Mouse (Mus musculus) hindbrain, embryonic 12.5 days (tissue): ENCODE measurements around the gene Aldh1a3. TPM values are rescaled to one million over a fixed set of nuclear protein-coding genes. Genes with fewer than 3 reads are reported as not detected.

Experiments
- microRNA-seq: library from miRNA; unstranded; fragments of <30 nt; microRNA quantifications from one replicate; pipeline ENCODE4, GENCODE M21; 2017
- polyA plus RNA-seq: library from polyadenylated mRNA; unstranded; fragments of >200 nt; fragmentation: Nextera tagmentation; extraction: Ambion mirVana; gene quantifications from 2 replicates; pipeline ENCODE4 v1.2.1, GENCODE M21; 2016

Gene Aldh1a3
- polyA plus RNA-seq, 1 experiment from 2014 or later, result 22.2 TPM

Small RNA genes lying within 50 kb of the gene (microRNA-seq; reads per million reads assigned to microRNA genes)
- not detected for gene Mir7057

Other genes with a start within 250 kb of the Aldh1a3 start
- not detected in 2 replicates for gene Gm10974, start 61.6 kb downstream of the Aldh1a3 start, polyA plus RNA-seq
- 7.2 and 7.6 TPM in 2 replicates for gene Lrrk1, start 39.2 kb downstream of the Aldh1a3 start, polyA plus RNA-seq